Mouse (Mus musculus): Measurements from ENCODE around the gene Ccr8. TPM values are rescaled to one million over a fixed set of nuclear protein-coding genes. Genes with fewer than 3 reads are reported as not detected.

The Ccr8 gene
- total and polyA plus RNA-seq, 3 experiments, result not detected

DNA sequence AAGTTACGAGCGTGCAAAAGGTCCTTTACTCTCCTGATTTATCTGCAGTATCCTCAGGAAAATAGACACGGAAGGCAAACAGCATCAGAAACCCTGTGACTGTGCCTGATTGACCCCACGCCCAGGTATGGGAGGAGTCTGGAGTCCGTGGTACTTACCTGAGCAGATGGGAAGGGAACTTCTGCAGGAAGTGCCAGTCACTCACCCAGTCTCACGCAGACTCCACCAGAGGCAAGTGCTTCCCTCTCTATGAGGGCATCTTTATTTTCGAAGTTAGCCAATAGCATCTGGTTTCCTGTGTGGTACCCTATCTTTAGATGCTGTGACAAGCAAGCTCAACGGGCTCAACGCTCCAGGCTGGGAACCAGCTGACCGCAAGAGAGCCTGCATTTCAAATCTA lies 23.9 kb upstream of the Ccr8 start:
- H3K4me3 ChIP-seq (ENCODE audit: control insufficient read depth in 1 of 2, insufficient read depth in 1 of 2, low read depth in 2 of 2, low read length in 2 of 2), result no peak overlapping the region
- no peak overlapping the region for H3K27ac ChIP-seq (ENCODE audit: control insufficient read depth, low read depth, low read length)
- H3K27me3 ChIP-seq (ENCODE audit: control insufficient read depth in 1 of 2, insufficient read depth in 2 of 2, low read length in 2 of 2), result no peaks in the 10 kb centered on the region; a peak in 1 of 4 replicates
- H3K79me2 ChIP-seq (ENCODE audit: control insufficient read depth, insufficient read depth, low read length, poor library complexity), result no peaks in the 10 kb centered on the region
- no peak overlapping the region for H3K9ac ChIP-seq (ENCODE audit: control insufficient read depth, low read depth, low read length, poor library complexity, severe bottlenecking)
- no peaks in the 10 kb centered on the region for H3K9me3 ChIP-seq (replicated peaks; ENCODE audit: insufficient read depth, low read length)
- TF ChIP-seq SMC3 (IDR thresholded peaks at IDR 0.05; ENCODE audit: low read depth, low read length) (no peak), MAZ (IDR thresholded peaks at IDR 0.05; ENCODE audit: low read depth, low read length) (no peak), TAL1 (IDR thresholded peaks at IDR 0.05; ENCODE audit: low read length) (no peak)
- DNase-seq (ENCODE audit: low read depth, low spot score), result no peak
- no peaks in the 10 kb centered on the region for H3K36me3 ChIP-seq (ENCODE audit: control insufficient read depth in 1 of 2, insufficient read depth in 2 of 2, low read length in 2 of 2)
- H3K4me1 ChIP-seq (ENCODE audit: control insufficient read depth in 1 of 2, insufficient read depth in 2 of 2, low read length in 2 of 2), result no peaks in the 10 kb centered on the region

DNA sequence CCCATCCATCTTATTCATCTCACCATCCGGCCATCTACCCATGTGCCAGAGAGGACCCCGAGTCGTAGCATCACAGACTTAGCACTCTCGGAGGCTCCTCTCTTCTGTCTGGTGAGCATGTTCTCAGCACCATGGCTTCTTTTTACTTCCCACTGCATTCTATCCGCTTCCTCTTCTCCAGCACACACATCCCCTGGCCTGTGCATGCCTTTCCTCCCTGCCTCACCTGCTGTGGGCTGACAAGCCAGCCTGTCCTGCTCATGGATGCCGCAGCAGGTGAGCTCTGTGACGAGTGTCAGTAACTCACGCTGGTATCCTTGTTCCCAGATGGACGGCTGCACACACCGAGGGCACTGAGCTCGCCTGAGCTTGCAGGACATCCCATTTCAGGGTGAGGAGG lies 22.1 kb upstream of the Ccr8 start, which contains the start of gene Cx3cr1:
Cx3cr1 (minus strand) TSS at position 101 of the 400 bp plus-strand sequence.
- no peak for TF ChIP-seq EP300 (IDR thresholded peaks at IDR 0.05; ENCODE audit: low read depth in 1 of 2, low read length in 2 of 2)
- no peak for TF ChIP-seq MXI1 (IDR thresholded peaks at IDR 0.05; ENCODE audit: low read depth, low read length)
- no peak for TF ChIP-seq NRF1 (IDR thresholded peaks at IDR 0.05; ENCODE audit: insufficient read depth, low read depth, low read length, poor library complexity, severe bottlenecking)
- TF ChIP-seq ZKSCAN1 (IDR thresholded peaks at IDR 0.05; ENCODE audit: low read depth, low read length), result no peak
- TF ChIP-seq MYC (IDR thresholded peaks at IDR 0.05; ENCODE audit: low read depth, low read length), result no peak
- no peak for TF ChIP-seq MYB (IDR thresholded peaks at IDR 0.05; ENCODE audit: low read depth, low read length)
- TF ChIP-seq NELFE (IDR thresholded peaks at IDR 0.05; ENCODE audit: low read depth, low read length), result no peak
- no peak for TF ChIP-seq TCF12 (IDR thresholded peaks at IDR 0.05; ENCODE audit: low read depth, low read length)
- no peak for TF ChIP-seq ZC3H11A (IDR thresholded peaks at IDR 0.05; ENCODE audit: low read depth, low read length)
- TF ChIP-seq MAFK (IDR thresholded peaks at IDR 0.05; ENCODE audit: borderline replicate concordance, low read depth, low read length), result no peak
- no peak within 1 kb of the TSS for H3K9ac ChIP-seq (ENCODE audit: control insufficient read depth, low read depth, low read length, poor library complexity, severe bottlenecking)
- no peaks in the 10 kb centered on the region for H3K36me3 ChIP-seq (ENCODE audit: control insufficient read depth in 1 of 2, insufficient read depth in 2 of 2, low read length in 2 of 2)
- no peaks in the 10 kb centered on the region for H3K9me3 ChIP-seq (replicated peaks; ENCODE audit: insufficient read depth, low read length)
- no peaks in the 10 kb centered on the region for H3K4me1 ChIP-seq (ENCODE audit: control insufficient read depth in 1 of 2, insufficient read depth in 2 of 2, low read length in 2 of 2)
- no peak within 1 kb of the TSS for H3K4me3 ChIP-seq (ENCODE audit: control insufficient read depth in 1 of 2, insufficient read depth in 1 of 2, low read depth in 2 of 2, low read length in 2 of 2)
- H3K79me2 ChIP-seq (ENCODE audit: control insufficient read depth, insufficient read depth, low read length, poor library complexity), result no peaks in the 10 kb centered on the region
- no peak for DNase-seq (ENCODE audit: low read depth, low spot score)
- H3K27me3 ChIP-seq (ENCODE audit: control insufficient read depth in 1 of 2, insufficient read depth in 2 of 2, low read length in 2 of 2), result no peaks in the 10 kb centered on the region
- no peak within 1 kb of the TSS for H3K27ac ChIP-seq (ENCODE audit: control insufficient read depth, low read depth, low read length)

DNA sequence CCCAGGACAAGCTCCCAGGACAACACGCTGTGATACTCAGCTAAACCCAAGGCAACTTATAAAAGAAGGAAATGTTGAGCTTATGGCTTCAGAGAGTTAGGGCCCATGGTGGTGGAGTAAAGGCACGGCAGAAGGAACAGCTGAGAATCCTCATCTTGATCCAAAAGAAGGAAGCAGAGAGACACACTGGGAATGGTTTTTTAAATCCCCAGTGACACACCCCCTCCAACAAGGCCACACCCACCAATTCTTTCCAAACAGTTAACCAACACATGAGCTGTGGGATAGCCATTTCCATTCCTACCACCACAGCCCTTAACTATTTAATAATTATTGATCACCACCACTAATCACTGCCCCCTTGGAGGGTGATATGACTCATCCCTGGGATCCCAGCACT lies 20.7 kb upstream of the Ccr8 start:
- no peak for TF ChIP-seq TBP (IDR thresholded peaks at IDR 0.05; ENCODE audit: low read depth, low read length)
- no peak for TF ChIP-seq POLR2AphosphoS5 (IDR thresholded peaks at IDR 0.05; ENCODE audit: borderline replicate concordance, low read depth, low read length)
- TF ChIP-seq KAT2A (conservative IDR thresholded peaks at IDR 0.05; ENCODE audit: low read depth, low read length), result no peak
- no peak for TF ChIP-seq MYB (IDR thresholded peaks at IDR 0.05; ENCODE audit: low read depth, low read length)
- TF ChIP-seq ZC3H11A (IDR thresholded peaks at IDR 0.05; ENCODE audit: low read depth, low read length), result no peak
- TF ChIP-seq BHLHE40 (IDR thresholded peaks at IDR 0.05; ENCODE audit: borderline replicate concordance, low read depth, low read length), result no peak
- no peak for TF ChIP-seq GATA1 (IDR thresholded peaks at IDR 0.05; ENCODE audit: low read depth, low read length)
- TF ChIP-seq E2F4 (IDR thresholded peaks at IDR 0.05; ENCODE audit: borderline replicate concordance, low read depth, low read length), result no peak
- Histone ChIP-seq H3K36me3 (ENCODE audit: control insufficient read depth in 1 of 2, insufficient read depth in 2 of 2, low read length in 2 of 2) (no peaks in the 10 kb centered on the region), H3K9ac (ENCODE audit: control insufficient read depth, low read depth, low read length, poor library complexity, severe bottlenecking) (no peak overlapping the region), H3K4me3 (ENCODE audit: control insufficient read depth in 1 of 2, insufficient read depth in 1 of 2, low read depth in 2 of 2, low read length in 2 of 2) (no peak overlapping the region), H3K27me3 (ENCODE audit: control insufficient read depth in 1 of 2, insufficient read depth in 2 of 2, low read length in 2 of 2) (no peaks in the 10 kb centered on the region), H3K79me2 (ENCODE audit: control insufficient read depth, insufficient read depth, low read length, poor library complexity) (no peaks in the 10 kb centered on the region), H3K9me3 (replicated peaks; ENCODE audit: insufficient read depth, low read length) (no peaks in the 10 kb centered on the region), H3K4me1 (ENCODE audit: control insufficient read depth in 1 of 2, insufficient read depth in 2 of 2, low read length in 2 of 2) (no peaks in the 10 kb centered on the region), H3K27ac (ENCODE audit: control insufficient read depth, low read depth, low read length) (no peak overlapping the region)
- DNase-seq (ENCODE audit: low read depth, low spot score), result no peak

Measured in MEL (cell line).